Comparison of ENCODE assay signal across 14 mouse cellular contexts in the genomic region with DNA sequence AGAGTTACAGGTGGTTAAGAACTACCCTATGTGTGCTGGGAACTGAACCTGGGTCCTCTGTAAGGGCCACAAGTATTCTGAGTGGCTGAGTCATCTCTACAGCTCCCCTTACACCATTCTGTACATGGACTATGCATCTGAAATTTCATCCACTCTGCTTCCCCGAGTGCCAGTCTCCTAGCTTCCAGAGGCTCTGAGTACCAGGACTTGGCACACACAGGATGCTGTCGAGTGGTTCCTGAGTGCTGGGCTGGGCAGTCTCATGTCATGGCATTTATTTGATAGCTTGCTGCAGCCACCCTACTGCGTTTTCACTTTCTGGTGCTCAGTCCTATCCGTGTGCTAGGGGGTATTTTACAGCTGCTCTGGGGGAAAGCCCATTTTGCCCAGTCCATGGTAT. TPM values are rescaled to one million over a fixed set of nuclear protein-coding genes. Genes with fewer than 3 reads are reported as not detected.
DNase-seq lines count a peak whose midpoint lies in the region.
"Had no signal": no experiment of that assay in that cellular context is flagged by ENCODE, and none has a peak within 500 bp of the region (broad histone marks: within the 10 kb centered on the region; RNA-seq: fewer than 3 reads in every experiment).

No protein-coding gene starts in this region.

- DNase-seq in heart, adult 11 months: peak; percentile 95
- DNase-seq in heart, adult 8-10 months (ENCODE audit: low spot score): no peak
- DNase-seq in kidney, adult 18-20 months: peak; percentile 5
- no peak for DNase-seq in kidney, postnatal 10 days
- peak; percentile 53 for DNase-seq in lung, postnatal 10 days
- no peak for DNase-seq in frontal cortex, postnatal 25 days (ENCODE audit: low spot score in 2 of 2)
- DNase-seq in thymus, postnatal 10 days (ENCODE audit: low spot score in 2 of 2): no peak
- DNase-seq: adrenal gland, postnatal 25 days; B cell, adult 2 months; cerebellum, adult 11 months; cerebellum, postnatal 14 days; left cerebral cortex, postnatal 4 days; liver; midbrain, embryonic 14.5 days had no signal

RNA-seq across cellular contexts. Expression of gene Atp1a1, which starts 35.9 kb away (rescaled TPM):
- total RNA-seq in heart, adult 8-10 months (2022): 100 to 1,000 TPM; 757 to 917 (median 814) TPM

Comparison
In these comparisons a context has a peak if more than half of its experiments do, and no peak if none do; other contexts are left out.
1. DNase-seq: peak in heart, adult 11 months (single experiment), kidney, adult 18-20 months (single experiment) and lung, postnatal 10 days (single experiment); none in heart, adult 8-10 months (single experiment), kidney, postnatal 10 days (single experiment), frontal cortex, postnatal 25 days (0 of 2) and thymus, postnatal 10 days (0 of 2).